Mouse (Mus musculus) lung, postnatal 0 days (tissue): ENCODE results near the gene Rpl7a. TPM values are rescaled to one million over a fixed set of nuclear protein-coding genes. Genes with fewer than 3 reads are reported as not detected.
A peak's percentile ranks its signal among the peaks of the same experiment; 100 is the strongest.

ENCODE experiments used
- ATAC-seq: fragments of 200-750 bp; cut with Nextera tagmentation; 2 replicates; pipeline ENCODE4 v1.8.0; 2017; ENCODE audit warnings: moderate library complexity
- DNase-seq: peaks from one replicate; pipeline ENCODE4 v3.0.0-alpha.2; 2016; ENCODE audit warnings: low spot score
- H3K27ac ChIP-seq: fragments of 300-500 bp; sonication (generic); 2 replicates; pipeline ENCODE4 v1.5.1; 2014; ENCODE audit warnings: antibody characterized with exemption, mild to moderate bottlenecking, low read length, mixed read lengths
- H3K27me3 ChIP-seq: fragments of 300-500 bp; sonication (generic); replicated peaks from 2 replicates; pipeline ENCODE4 v1.6.1; 2014; ENCODE audit warnings: low read length, mixed read lengths; ENCODE audit not compliant: insufficient read depth
- H3K36me3 ChIP-seq: fragments of 300-500 bp; sonication (generic); 2 replicates; pipeline ENCODE4 v1.6.1; 2014; ENCODE audit warnings: low read length, mixed read lengths; ENCODE audit not compliant: insufficient read depth
- H3K4me1 ChIP-seq: fragments of 300-500 bp; sonication (generic); 2 replicates; pipeline ENCODE4 v1.6.1; 2014; ENCODE audit warnings: antibody characterized with exemption, low read depth, low read length, mixed read lengths; ENCODE audit not compliant: insufficient read depth
- H3K4me2 ChIP-seq: fragments of 300-500 bp; sonication (generic); replicated peaks from 2 replicates; pipeline ENCODE4 v1.6.1; 2014; ENCODE audit warnings: low read depth, mild to moderate bottlenecking, low read length, moderate library complexity, mixed read lengths
- H3K4me3 ChIP-seq: fragments of 300-500 bp; sonication (generic); 2 replicates; pipeline ENCODE4 v1.5.1; 2014; ENCODE audit warnings: low read depth, low read length
- H3K9ac ChIP-seq: fragments of 300-500 bp; sonication (generic); replicated peaks from 2 replicates; pipeline ENCODE4 v1.6.1; 2014; ENCODE audit warnings: low read depth, mild to moderate bottlenecking
- H3K9me3 ChIP-seq: fragments of 300-500 bp; sonication (generic); 2 replicates; pipeline ENCODE4 v1.6.1; 2016; ENCODE audit warnings: low read length, mixed read lengths
- CTCF ChIP-seq: IDR thresholded peaks from 2 replicates; pipeline ENCODE4 v1.5.1; 2016; ENCODE audit warnings: antibody characterized with exemption, mild to moderate bottlenecking
- EP300 ChIP-seq: IDR thresholded peaks from 2 replicates; pipeline ENCODE4 v1.6.1; 2016; ENCODE audit warnings: antibody characterized with exemption, mild to moderate bottlenecking, control low read depth
- WGBS: fragments of 180-500 bp; shearing (Covaris S2); extraction: QIAGEN DNeasy Blood & Tissue Kit; methylation state at CpG from one replicate; pipeline ENCODE4 v1.1.7; 2014; 5-methylcytosine and 5-hydroxymethylcytosine counted together
- polyA plus RNA-seq: library from polyadenylated mRNA; unstranded; fragments of >200 nt; fragmentation: Nextera tagmentation; extraction: Ambion mirVana; gene quantifications from 2 replicates; pipeline ENCODE4 v1.2.1, GENCODE M21; 2015

The Rpl7a gene
- polyA plus RNA-seq, 1 experiment from 2014 or later, result 417 TPM

- no peak for DNase-seq
- no peak overlapping the region for H3K27ac ChIP-seq
- ATAC-seq, result no peak
- H3K9me3 ChIP-seq, result no peaks in the 10 kb centered on the region
- 87% methylated on average over 4 of the region's 4 CpGs for WGBS
- peaks cover 31% of the 10 kb centered on the region for H3K36me3 ChIP-seq
- H3K4me3 ChIP-seq, result no peak overlapping the region
- H3K4me2 ChIP-seq, result no peak overlapping the region
- H3K27me3 ChIP-seq, result no peaks in the 10 kb centered on the region
- H3K9ac ChIP-seq, result no peak overlapping the region
- TF ChIP-seq EP300 (no peak), CTCF (peak; percentile 10; the same call in 1 of the 2 replicates)
- no peaks in the 10 kb centered on the region for H3K4me1 ChIP-seq
Observed at GRCm38 (mm10) chr2:26895898-26896297, 14.7 kb upstream of the Rpl7a start.

- H3K9me3 ChIP-seq, result no peaks in the 10 kb centered on the region
- no peak overlapping the region for H3K4me3 ChIP-seq
- TF ChIP-seq CTCF, result no peak
- no peak for TF ChIP-seq EP300
- peaks cover 11% of the 10 kb centered on the region; the same call in 1 of the 2 replicates for H3K36me3 ChIP-seq
- no peak overlapping the region for H3K4me2 ChIP-seq
- 56% methylated on average over 1 of the region's 1 CpGs for whole genome bisulfite sequencing
- H3K9ac ChIP-seq, result no peak overlapping the region
- no peak for DNase-seq
- H3K27me3 ChIP-seq, result no peaks in the 10 kb centered on the region
- H3K27ac ChIP-seq, result no peak overlapping the region
- peaks cover 6% of the 10 kb centered on the region; the same call in 1 of the 2 replicates for H3K4me1 ChIP-seq
- ATAC-seq, result no peak
Observed at GRCm38 (mm10) chr2:26900731-26901130, 9.8 kb upstream of the Rpl7a start.

GRCm38 (mm10) chr2:26901834-26902400 lies 8.6 kb upstream of the Rpl7a start:
- Histone ChIP-seq H3K36me3 (peaks cover 7% of the 10 kb centered on the region; the same call in 1 of the 2 replicates), H3K27ac (peak overlapping the region; percentile 89), H3K9ac (peak overlapping the region; percentile 63), H3K4me2 (peak overlapping the region; percentile 88), H3K4me3 (peak overlapping the region; percentile 68), H3K27me3 (no peaks in the 10 kb centered on the region), H3K4me1 (peaks cover 6% of the 10 kb centered on the region; the same call in 1 of the 2 replicates), H3K9me3 (no peaks in the 10 kb centered on the region)
- DNase-seq (no peak), ATAC-seq (no peak)
- 6% methylated on average over 7 of the region's 7 CpGs for WGBS
- no peak for TF ChIP-seq EP300
- no peak for TF ChIP-seq CTCF

- Histone ChIP-seq H3K36me3 (peaks cover 7% of the 10 kb centered on the region; the same call in 1 of the 2 replicates), H3K4me1 (peaks cover 10% of the 10 kb centered on the region; the same call in 1 of the 2 replicates), H3K9me3 (no peaks in the 10 kb centered on the region), H3K4me3 (peak within 1 kb of the TSS; percentile 68), H3K27ac (peak within 1 kb of the TSS; percentile 89), H3K27me3 (no peaks in the 10 kb centered on the region), H3K9ac (peak within 1 kb of the TSS; percentile 63), H3K4me2 (peak within 1 kb of the TSS; percentile 88)
- WGBS, result under 1% methylated on average over 41 of the region's 41 CpGs
- ATAC-seq, result peak; percentile 97
- TF ChIP-seq CTCF (no peak), EP300 (no peak; the same call in 1 of the 2 replicates)
- DNase-seq, result peak; percentile 98
Observed at GRCm38 (mm10) chr2:26902467-26903220, 7.9 kb upstream of the Rpl7a start, which contains the start of gene Surf6. Gene Surf6 (minus strand): TSS chr2:26902879.

GRCm38 (mm10) chr2:26903311-26903710 lies 7.3 kb upstream of the Rpl7a start:
- H3K4me1 ChIP-seq, result peaks cover 11% of the 10 kb centered on the region; the same call in 1 of the 2 replicates
- H3K27me3 ChIP-seq, result no peaks in the 10 kb centered on the region
- H3K27ac ChIP-seq, result peak overlapping the region; percentile 89
- DNase-seq (no peak), ATAC-seq (no peak)
- H3K4me3 ChIP-seq, result peak overlapping the region; percentile 68
- TF ChIP-seq EP300 (no peak), CTCF (no peak)
- peak overlapping the region; percentile 88 for H3K4me2 ChIP-seq
- 11% methylated on average over 7 of the region's 7 CpGs for WGBS
- peak overlapping the region; percentile 63 for H3K9ac ChIP-seq
- H3K36me3 ChIP-seq, result peaks cover 4% of the 10 kb centered on the region; the same call in 1 of the 2 replicates
- H3K9me3 ChIP-seq, result no peaks in the 10 kb centered on the region

GRCm38 (mm10) chr2:26905936-26906335 lies 4.6 kb upstream of the Rpl7a start:
- peaks cover 26% of the 10 kb centered on the region; the same call in 1 of the 2 replicates for H3K4me1 ChIP-seq
- no peak overlapping the region for H3K4me3 ChIP-seq
- no peaks in the 10 kb centered on the region for H3K9me3 ChIP-seq
- 0 out of 2 replicates have a peak, but pooled peaks cover 4% of the 10 kb centered on the region for H3K36me3 ChIP-seq
- H3K9ac ChIP-seq, result no peak overlapping the region
- no peaks in the 10 kb centered on the region for H3K27me3 ChIP-seq
- no peak overlapping the region for H3K4me2 ChIP-seq
- no peak for ATAC-seq
- 90% methylated on average over 2 of the region's 2 CpGs for WGBS
- H3K27ac ChIP-seq, result no peak overlapping the region
- TF ChIP-seq EP300 (no peak), CTCF (no peak)
- no peak for DNase-seq
